Mouse (Mus musculus) forebrain, embryonic 12.5 days (tissue): ENCODE data around the gene Atp6v1b1. TPM values are rescaled to one million over a fixed set of nuclear protein-coding genes. Genes with fewer than 3 reads are reported as not detected.

Experiments used
- ATAC-seq: fragments of 200-750 bp; cut with Nextera tagmentation; 2 replicates; pipeline ENCODE4 v1.8.0; 2017; ENCODE audit warnings: moderate TSS enrichment; ENCODE audit not compliant: low FRiP score
- H3K27ac ChIP-seq: fragments of 300-500 bp; sonication (generic); 2 replicates; pipeline ENCODE4 v1.5.1; 2016; ENCODE audit warnings: mild to moderate bottlenecking
- H3K27me3 ChIP-seq: fragments of 300-500 bp; sonication (generic); 2 replicates; pipeline ENCODE4 v1.6.1; 2016; ENCODE audit warnings: mild to moderate bottlenecking
- H3K36me3 ChIP-seq: fragments of 300-500 bp; sonication (generic); replicated peaks from 2 replicates; pipeline ENCODE4 v1.6.1; 2016; ENCODE audit warnings: mild to moderate bottlenecking
- H3K4me1 ChIP-seq: fragments of 300-500 bp; sonication (generic); 2 replicates; pipeline ENCODE4 v1.6.1; 2016
- H3K4me2 ChIP-seq: fragments of 300-500 bp; sonication (generic); 2 replicates; pipeline ENCODE4 v1.6.1; 2016; ENCODE audit warnings: mild to moderate bottlenecking, moderate library complexity
- H3K4me3 ChIP-seq: fragments of 300-500 bp; sonication (generic); replicated peaks from 2 replicates; pipeline ENCODE4 v1.5.1; 2016; ENCODE audit warnings: mild to moderate bottlenecking
- H3K9ac ChIP-seq: fragments of 300-500 bp; sonication (generic); 2 replicates; pipeline ENCODE4 v1.6.1; 2016; ENCODE audit warnings: mild to moderate bottlenecking
- H3K9me3 ChIP-seq: fragments of 300-500 bp; sonication (generic); 2 replicates; pipeline ENCODE4 v1.6.1; 2016
- WGBS: fragments of 180-500 bp; shearing (Covaris S2); methylation state at CpG from one replicate; pipeline ENCODE4 v1.1.7; 2016; 5-methylcytosine and 5-hydroxymethylcytosine counted together
- polyA plus RNA-seq: library from polyadenylated mRNA; unstranded; fragments of >200 nt; fragmentation: Nextera tagmentation; extraction: Ambion mirVana; gene quantifications from 2 replicates; pipeline ENCODE4 v1.2.1, GENCODE M21; 2016

The Atp6v1b1 gene
- polyA plus RNA-seq, 1 experiment from 2014 or later: not detected

GRCm38 (mm10) chr6:83707738-83708510 lies 34.9 kb upstream of the Atp6v1b1 start:
- Histone ChIP-seq H3K27ac (no peak overlapping the region), H3K27me3 (peaks cover 99% of the 10 kb centered on the region), H3K9me3 (no peaks in the 10 kb centered on the region), H3K4me1 (peaks cover 20% of the 10 kb centered on the region), H3K4me3 (no peak overlapping the region), H3K9ac (no peak overlapping the region), H3K4me2 (no peak overlapping the region), H3K36me3 (no peaks in the 10 kb centered on the region)
- ATAC-seq: no peak
- 8% methylated on average over 6 of the region's 6 CpGs for WGBS

GRCm38 (mm10) chr6:83710361-83711066 lies 32.3 kb upstream of the Atp6v1b1 start:
- H3K27me3 ChIP-seq: peaks cover 100% of the 10 kb centered on the region
- peaks cover 20% of the 10 kb centered on the region for H3K4me1 ChIP-seq
- 0 out of 2 replicates have a peak overlapping the region, but pooled peaks have one; percentile 3 for H3K9ac ChIP-seq
- H3K27ac ChIP-seq: no peak overlapping the region
- WGBS: under 1% methylated on average over 32 of the region's 32 CpGs
- peak overlapping the region; percentile 83 for H3K4me2 ChIP-seq
- H3K36me3 ChIP-seq: no peaks in the 10 kb centered on the region
- ATAC-seq: peak; percentile 62
- H3K4me3 ChIP-seq: peak overlapping the region; percentile 48
- H3K9me3 ChIP-seq: no peaks in the 10 kb centered on the region

GRCm38 (mm10) chr6:83711067-83711675 lies 31.6 kb upstream of the Atp6v1b1 start, which contains the start of gene Vax2:
Gene Vax2 (plus strand): TSS chr6:83711264.
- H3K27me3 ChIP-seq: peaks cover 100% of the 10 kb centered on the region
- WGBS: under 1% methylated on average over 46 of the region's 46 CpGs
- no peak within 1 kb of the TSS for H3K27ac ChIP-seq
- no peaks in the 10 kb centered on the region for H3K36me3 ChIP-seq
- H3K9ac ChIP-seq: peak within 1 kb of the TSS; percentile 40; the same call in 1 of the 2 replicates
- peak; percentile 90 for ATAC-seq
- no peaks in the 10 kb centered on the region for H3K9me3 ChIP-seq
- peak within 1 kb of the TSS; percentile 48 for H3K4me3 ChIP-seq
- peaks cover 20% of the 10 kb centered on the region for H3K4me1 ChIP-seq
- H3K4me2 ChIP-seq: peak within 1 kb of the TSS; percentile 83

- Histone ChIP-seq H3K4me3 (peak overlapping the region; percentile 48), H3K36me3 (no peaks in the 10 kb centered on the region), H3K4me1 (peaks cover 20% of the 10 kb centered on the region), H3K4me2 (peak overlapping the region; percentile 83), H3K9ac (no peak overlapping the region; the same call in 1 of the 2 replicates), H3K27ac (no peak overlapping the region), H3K27me3 (peaks cover 97% of the 10 kb centered on the region), H3K9me3 (no peaks in the 10 kb centered on the region)
- ATAC-seq: no peak
- WGBS: 1% methylated on average over 45 of the region's 45 CpGs
These were observed 30.9 kb upstream of the Atp6v1b1 start for GRCm38 (mm10) chr6:83711725-83712475.

GRCm38 (mm10) chr6:83713271-83714136 lies 29.3 kb upstream of the Atp6v1b1 start:
- peaks cover 20% of the 10 kb centered on the region for H3K4me1 ChIP-seq
- no peaks in the 10 kb centered on the region for H3K36me3 ChIP-seq
- no peak for ATAC-seq
- 2% methylated on average over 12 of the region's 12 CpGs for WGBS
- no peak overlapping the region for H3K27ac ChIP-seq
- H3K9me3 ChIP-seq: no peaks in the 10 kb centered on the region
- H3K4me3 ChIP-seq: no peak overlapping the region
- H3K4me2 ChIP-seq: no peak overlapping the region
- H3K27me3 ChIP-seq: peaks cover 97% of the 10 kb centered on the region
- H3K9ac ChIP-seq: no peak overlapping the region

- no peak overlapping the region for H3K4me3 ChIP-seq
- no peaks in the 10 kb centered on the region for H3K36me3 ChIP-seq
- H3K27me3 ChIP-seq: peaks cover 97% of the 10 kb centered on the region
- peaks cover 20% of the 10 kb centered on the region for H3K4me1 ChIP-seq
- H3K9me3 ChIP-seq: no peaks in the 10 kb centered on the region
- ATAC-seq: no peak
- under 1% methylated on average over 34 of the region's 34 CpGs for WGBS
- no peak overlapping the region for H3K27ac ChIP-seq
- H3K9ac ChIP-seq: no peak overlapping the region
- no peak overlapping the region for H3K4me2 ChIP-seq
These were observed 28.3 kb upstream of the Atp6v1b1 start for GRCm38 (mm10) chr6:83714221-83715123.

- no peak overlapping the region for H3K27ac ChIP-seq
- WGBS: under 1% methylated on average over 30 of the region's 30 CpGs
- ATAC-seq: no peak
These were observed 27.2 kb upstream of the Atp6v1b1 start for GRCm38 (mm10) chr6:83715461-83716196.

GRCm38 (mm10) chr6:83717026-83717425 lies 25.8 kb upstream of the Atp6v1b1 start:
- Histone ChIP-seq H3K27me3 (peaks cover 97% of the 10 kb centered on the region), H3K9ac (no peak overlapping the region), H3K36me3 (no peaks in the 10 kb centered on the region), H3K4me2 (no peak overlapping the region), H3K27ac (no peak overlapping the region), H3K4me3 (no peak overlapping the region), H3K4me1 (peaks cover 3% of the 10 kb centered on the region), H3K9me3 (no peaks in the 10 kb centered on the region)
- ATAC-seq: no peak
- WGBS: under 1% methylated on average over 8 of the region's 8 CpGs

More at GRCm38 (mm10) chr6:83715461-83716196, 27.2 kb upstream of the Atp6v1b1 start:
- H3K9ac ChIP-seq: no peak overlapping the region
- peaks cover 97% of the 10 kb centered on the region for H3K27me3 ChIP-seq
- no peaks in the 10 kb centered on the region for H3K9me3 ChIP-seq
- no peak overlapping the region for H3K4me3 ChIP-seq
- H3K36me3 ChIP-seq: no peaks in the 10 kb centered on the region
- no peak overlapping the region for H3K4me2 ChIP-seq
- H3K4me1 ChIP-seq: peaks cover 17% of the 10 kb centered on the region

- Histone ChIP-seq H3K27me3 (peaks cover 78% of the 10 kb centered on the region), H3K9ac (no peak overlapping the region), H3K27ac (no peak overlapping the region), H3K4me1 (no peaks in the 10 kb centered on the region), H3K36me3 (no peaks in the 10 kb centered on the region), H3K4me2 (no peak overlapping the region), H3K4me3 (no peak overlapping the region), H3K9me3 (no peaks in the 10 kb centered on the region)
- no peak for ATAC-seq
- WGBS: 22% methylated on average over 6 of the region's 6 CpGs
These were observed 20.3 kb upstream of the Atp6v1b1 start for GRCm38 (mm10) chr6:83722526-83722925.

- WGBS: 42% methylated on average over 4 of the region's 4 CpGs
- Histone ChIP-seq H3K4me2 (no peak overlapping the region), H3K9me3 (no peaks in the 10 kb centered on the region), H3K27me3 (peaks cover 46% of the 10 kb centered on the region), H3K27ac (no peak overlapping the region), H3K4me3 (no peak overlapping the region), H3K9ac (no peak overlapping the region), H3K4me1 (no peaks in the 10 kb centered on the region), H3K36me3 (no peaks in the 10 kb centered on the region)
- no peak for ATAC-seq
These were observed 15.6 kb upstream of the Atp6v1b1 start for GRCm38 (mm10) chr6:83727178-83727577.
